ENCODE assay signal across 10 mouse cellular contexts in genomic region chr14:59612920-59613625, GRCm38 (mm10). TPM values are rescaled to one million over a fixed set of nuclear protein-coding genes. Genes with fewer than 3 reads are reported as not detected.
A peak's percentile ranks its signal among the peaks of the same experiment; 100 is the strongest.
DNase-seq lines count a peak whose midpoint lies in the region; ATAC-seq lines count a peak whose summit lies in the region.
"Had no signal": no experiment of that assay in that cellular context is flagged by ENCODE, and none has a peak within 500 bp of the region (broad histone marks: within the 10 kb centered on the region; RNA-seq: fewer than 3 reads in every experiment).

No protein-coding gene starts in this region.

- peak; percentile 77 for DNase-seq in intestine, embryonic 14.5 days (ENCODE audit: low spot score)
- peak; percentile 34 for DNase-seq in CD4-positive helper T cell, adult 2 months (ENCODE audit: low read depth, low spot score)
- DNase-seq in T-cell, adult 2 months (ENCODE audit: low spot score): peak; percentile 18
- DNase-seq in embryo, embryonic 10 days (ENCODE audit: low spot score): peak; percentile 70
- DNase-seq in kidney, adult 9 months: peak; percentile 61
- DNase-seq in lung, postnatal 4 days: peak; percentile 64 to 72
- peak; percentile 87 for DNase-seq in thymus, postnatal 4 days

- H3K27me3 ChIP-seq in intestine, embryonic 14.5 days (replicated peaks; ENCODE audit: control insufficient read depth, insufficient read depth, low read length): no peaks in the 10 kb centered on the region
- H3K27me3 ChIP-seq in intestine, embryonic 16.5 days (replicated peaks; ENCODE audit: control insufficient read depth, insufficient read depth, low read length): no peaks in the 10 kb centered on the region
- H3K27me3 ChIP-seq: embryonic facial prominence, embryonic 15.5 days; limb, embryonic 12.5 days had no signal

- ATAC-seq in intestine, embryonic 14.5 days (replicated peaks; ENCODE audit: low FRiP score, low TSS enrichment, low read depth): no peak
- ATAC-seq in intestine, embryonic 16.5 days: no peak

- no peaks in the 10 kb centered on the region for H3K9me3 ChIP-seq in intestine, embryonic 14.5 days (ENCODE audit: control insufficient read depth, low read length)
- H3K9me3 ChIP-seq in intestine, embryonic 16.5 days (ENCODE audit: control insufficient read depth, low read length): no peaks in the 10 kb centered on the region
- H3K9me3 ChIP-seq: embryonic facial prominence, embryonic 15.5 days; limb, embryonic 12.5 days had no signal

- WGBS in intestine, embryonic 14.5 days: 50% methylated on average over 14 of the region's 14 CpGs
- 48% methylated on average over 14 of the region's 14 CpGs for WGBS in intestine, embryonic 16.5 days

- H3K36me3 ChIP-seq in intestine, embryonic 14.5 days (ENCODE audit: control insufficient read depth, insufficient read depth, low read length): no peaks in the 10 kb centered on the region
- no peaks in the 10 kb centered on the region for H3K36me3 ChIP-seq in intestine, embryonic 16.5 days (ENCODE audit: control insufficient read depth, insufficient read depth, low read length)
- H3K36me3 ChIP-seq: embryonic facial prominence, embryonic 15.5 days; limb, embryonic 12.5 days had no signal

- no peak overlapping the region for H3K4me3 ChIP-seq in intestine, embryonic 14.5 days (ENCODE audit: low read depth, low read length)
- no peak overlapping the region for H3K4me3 ChIP-seq in intestine, embryonic 16.5 days (ENCODE audit: low read length)
- H3K4me3 ChIP-seq: embryonic facial prominence, embryonic 15.5 days; limb, embryonic 12.5 days had no signal

- H3K4me1 ChIP-seq in intestine, embryonic 14.5 days (replicated peaks; ENCODE audit: control insufficient read depth, insufficient read depth, low read length): 0 out of 2 replicates have a peak, but pooled peaks cover 2% of the 10 kb centered on the region
- 0 out of 2 replicates have a peak, but pooled peaks cover 3% of the 10 kb centered on the region for H3K4me1 ChIP-seq in intestine, embryonic 16.5 days (ENCODE audit: control insufficient read depth, insufficient read depth, low read length)

- no peak overlapping the region for H3K9ac ChIP-seq in intestine, embryonic 14.5 days (ENCODE audit: low read length)
- H3K9ac ChIP-seq in intestine, embryonic 16.5 days (ENCODE audit: low read depth, low read length): no peak overlapping the region
- H3K9ac ChIP-seq: embryonic facial prominence, embryonic 15.5 days; limb, embryonic 12.5 days had no signal

- H3K4me2 ChIP-seq in intestine, embryonic 14.5 days (ENCODE audit: low read length): no peak overlapping the region
- H3K4me2 ChIP-seq in intestine, embryonic 16.5 days (ENCODE audit: low read depth, low read length): no peak overlapping the region
- H3K4me2 ChIP-seq: embryonic facial prominence, embryonic 15.5 days; limb, embryonic 12.5 days had no signal

- H3K27ac ChIP-seq in intestine, embryonic 14.5 days (ENCODE audit: low read depth): no peak overlapping the region
- H3K27ac ChIP-seq in intestine, embryonic 16.5 days (ENCODE audit: low read length): no peak overlapping the region
- H3K27ac ChIP-seq: embryonic facial prominence, embryonic 15.5 days; limb, embryonic 12.5 days had no signal

RNA-seq across cellular contexts. Expression of gene Shisa2, which starts 12.0 kb away (rescaled TPM):
- 16.0 and 18.0 TPM in 2 replicates for polyA plus RNA-seq in intestine, embryonic 14.5 days (2014; fragmentation: Nextera tagmentation; extraction: Ambion mirVana)
- 5.9 TPM in 2 replicates for polyA plus RNA-seq in intestine, embryonic 16.5 days (2015; fragmentation: Nextera tagmentation; extraction: Ambion mirVana)

RNA-seq across cellular contexts. Expression of gene Cdadc1, which starts 15.3 kb away (rescaled TPM):
- polyA plus RNA-seq in intestine, embryonic 14.5 days (2014; fragmentation: Nextera tagmentation; extraction: Ambion mirVana): 31.4 and 38.8 TPM in 2 replicates
- 30.4 and 32.3 TPM in 2 replicates for polyA plus RNA-seq in intestine, embryonic 16.5 days (2015; fragmentation: Nextera tagmentation; extraction: Ambion mirVana)

Comparison
In these comparisons a context has a peak if more than half of its experiments do, and no peak if none do; other contexts are left out.
1. DNase-seq: peak in every context shown above with its lines; median percentile 87 in thymus, postnatal 4 days; 77 in intestine, embryonic 14.5 days; 70 in embryo, embryonic 10 days; 68 in lung, postnatal 4 days; 61 in kidney, adult 9 months; 34 in CD4-positive helper T cell, adult 2 months; 18 in T-cell, adult 2 months.